ENCODE assay signal across 10 mouse cellular contexts in genomic region chr5:148443734-148444133, GRCm38 (mm10). TPM values are rescaled to one million over a fixed set of nuclear protein-coding genes. Genes with fewer than 3 reads are reported as not detected.
DNase-seq lines count a peak whose midpoint lies in the region; ATAC-seq and TF ChIP-seq lines count a peak whose summit lies in the region.
"Had no signal": no experiment of that assay in that cellular context is flagged by ENCODE, and none has a peak within 500 bp of the region (broad histone marks: within the 10 kb centered on the region; RNA-seq: fewer than 3 reads in every experiment).

No protein-coding gene starts in this region.

- 75% methylated on average over 5 of the region's 5 CpGs for WGBS in midbrain, postnatal 0 days
- 86% methylated on average over 5 of the region's 5 CpGs for WGBS in midbrain, embryonic 14.5 days
- WGBS in intestine, embryonic 16.5 days, result 74% methylated on average over 5 of the region's 5 CpGs

- no peak overlapping the region for H3K27ac ChIP-seq in midbrain, postnatal 0 days (ENCODE audit: low read depth, low read length)
- no peak overlapping the region for H3K27ac ChIP-seq in midbrain, embryonic 14.5 days (replicated peaks; ENCODE audit: low read depth, low read length)
- no peak overlapping the region for H3K27ac ChIP-seq in intestine, embryonic 16.5 days (ENCODE audit: low read length)
- H3K27ac ChIP-seq: neural tube, embryonic 12.5 days had no signal

- no peak overlapping the region for H3K9ac ChIP-seq in midbrain, postnatal 0 days (replicated peaks; ENCODE audit: low read length, poor library complexity, severe bottlenecking)
- H3K9ac ChIP-seq in midbrain, embryonic 14.5 days (replicated peaks; ENCODE audit: low read length), result no peak overlapping the region
- no peak overlapping the region for H3K9ac ChIP-seq in intestine, embryonic 16.5 days (ENCODE audit: low read depth, low read length)
- H3K9ac ChIP-seq: neural tube, embryonic 12.5 days had no signal

- ATAC-seq in midbrain, postnatal 0 days (ENCODE audit: low FRiP score), result no peak
- no peak for ATAC-seq in midbrain, embryonic 14.5 days (ENCODE audit: low FRiP score, low TSS enrichment)
- ATAC-seq in intestine, embryonic 16.5 days, result 0 out of 2 replicates have a peak, but pooled peaks have one; percentile 21
- ATAC-seq in erythroid progenitor cell, adult 5-6 weeks (replicated peaks; ENCODE audit: low FRiP score, poor library complexity, severe bottlenecking), result no peak

- peak; percentile 58 for DNase-seq in midbrain, postnatal 0 days (ENCODE audit: low spot score)
- no peak for DNase-seq in midbrain, embryonic 14.5 days
- peak; percentile 15 for DNase-seq in gastrocnemius, adult 18-20 months (ENCODE audit: low spot score)
- DNase-seq in thymus, postnatal 0 days (ENCODE audit: low spot score), result no peak
- DNase-seq in right cerebral cortex, postnatal 4 days, result no peak

- H3K4me2 ChIP-seq in midbrain, postnatal 0 days (ENCODE audit: low read depth, low read length, poor library complexity, severe bottlenecking), result no peak overlapping the region
- H3K4me2 ChIP-seq in midbrain, embryonic 14.5 days (ENCODE audit: low read length), result no peak overlapping the region
- H3K4me2 ChIP-seq in intestine, embryonic 16.5 days (ENCODE audit: low read depth, low read length), result no peak overlapping the region
- peak overlapping the region; percentile 57 for H3K4me2 ChIP-seq in myocyte (ENCODE audit: low read depth)
- H3K4me2 ChIP-seq: neural tube, embryonic 12.5 days had no signal

- no peak for TF ChIP-seq CTCF in midbrain, postnatal 0 days (IDR thresholded peaks at IDR 0.05)

- H3K36me3 ChIP-seq in midbrain, postnatal 0 days (ENCODE audit: insufficient read depth, low read length), result no peaks in the 10 kb centered on the region
- no peaks in the 10 kb centered on the region for H3K36me3 ChIP-seq in midbrain, embryonic 14.5 days (ENCODE audit: control insufficient read depth, insufficient read depth, low read length)
- no peaks in the 10 kb centered on the region for H3K36me3 ChIP-seq in intestine, embryonic 16.5 days (ENCODE audit: control insufficient read depth, insufficient read depth, low read length)
- no peaks in the 10 kb centered on the region for H3K36me3 ChIP-seq in myocyte (ENCODE audit: control insufficient read depth, insufficient read depth)
- H3K36me3 ChIP-seq: neural tube, embryonic 12.5 days had no signal

- no peak overlapping the region for H3K4me3 ChIP-seq in midbrain, postnatal 0 days (ENCODE audit: low read depth, low read length)
- H3K4me3 ChIP-seq in midbrain, embryonic 14.5 days (replicated peaks; ENCODE audit: low read depth, low read length), result no peak overlapping the region
- H3K4me3 ChIP-seq in intestine, embryonic 16.5 days (ENCODE audit: low read length), result no peak overlapping the region
- H3K4me3 ChIP-seq in myocyte, result no peak overlapping the region
- H3K4me3 ChIP-seq: erythroblast, embryonic 14.5 days; neural tube, embryonic 12.5 days had no signal

- no peak overlapping the region for H3ac ChIP-seq in myocyte (ENCODE audit: control insufficient read depth, insufficient read length)

- no peaks in the 10 kb centered on the region for H3K4me1 ChIP-seq in midbrain, postnatal 0 days (ENCODE audit: insufficient read depth, low read length)
- no peaks in the 10 kb centered on the region for H3K4me1 ChIP-seq in midbrain, embryonic 14.5 days (ENCODE audit: control insufficient read depth, insufficient read depth, low read length)
- no peaks in the 10 kb centered on the region for H3K4me1 ChIP-seq in intestine, embryonic 16.5 days (ENCODE audit: control insufficient read depth, insufficient read depth, low read length)
- H3K4me1 ChIP-seq: neural tube, embryonic 12.5 days had no signal

- TF ChIP-seq POLR2A in myocyte (IDR thresholded peaks at IDR 0.05; ENCODE audit: insufficient read length, low read depth), result no peak

- H3K9me3 ChIP-seq in midbrain, postnatal 0 days (ENCODE audit: low read length), result no peaks in the 10 kb centered on the region
- H3K9me3 ChIP-seq in midbrain, embryonic 14.5 days (ENCODE audit: control insufficient read depth, low read length), result no peaks in the 10 kb centered on the region
- H3K9me3 ChIP-seq in intestine, embryonic 16.5 days (ENCODE audit: control insufficient read depth, low read length), result no peaks in the 10 kb centered on the region

- no peaks in the 10 kb centered on the region for H3K27me3 ChIP-seq in midbrain, postnatal 0 days (ENCODE audit: insufficient read depth, low read length)
- no peaks in the 10 kb centered on the region for H3K27me3 ChIP-seq in midbrain, embryonic 14.5 days (ENCODE audit: control insufficient read depth, insufficient read depth, low read length)
- no peaks in the 10 kb centered on the region for H3K27me3 ChIP-seq in intestine, embryonic 16.5 days (replicated peaks; ENCODE audit: control insufficient read depth, insufficient read depth, low read length)
- H3K27me3 ChIP-seq in myocyte (ENCODE audit: control insufficient read depth, insufficient read depth, insufficient read length), result no peaks in the 10 kb centered on the region
- H3K27me3 ChIP-seq: neural tube, embryonic 12.5 days had no signal

- no peaks in the 10 kb centered on the region for H3K79me2 ChIP-seq in myocyte (ENCODE audit: control insufficient read depth, insufficient read depth)

TF ChIP-seq in myocyte, 11 proteins besides CTCF, POLR2A, EP300 and RAD21:
- no peak for TF ChIP-seq TCF12 (IDR thresholded peaks at IDR 0.05; ENCODE audit: insufficient read depth, poor library complexity, severe bottlenecking)
- TF ChIP-seq MYOD1 (IDR thresholded peaks at IDR 0.05; ENCODE audit: control insufficient read depth in 1 of 3, insufficient read length in 2 of 3, low read depth in 2 of 3), result peak in 1 of 3 experiments; percentile 10
- peak in 1 of 3 experiments; percentile 66 for TF ChIP-seq MYOG (IDR thresholded peaks at IDR 0.05; ENCODE audit: control insufficient read depth in 1 of 3, insufficient read depth in 1 of 3, insufficient read length in 2 of 3, low read depth in 2 of 3)
TF ChIP-seq in myocyte: peak in this region for 2.

RNA-seq across cellular contexts. Expression of gene Slc7a1, which starts 44.0 kb away (rescaled TPM):
- 49.8 and 73.3 TPM in 2 replicates for total RNA-seq in midbrain, postnatal 0 days (2014; rRNA removed)
- 26.2 and 33.8 TPM in 2 replicates for polyA plus RNA-seq in midbrain, postnatal 0 days (2015; fragmentation: Nextera tagmentation; extraction: Ambion mirVana)
- polyA plus RNA-seq in midbrain, embryonic 14.5 days (2014; fragmentation: Nextera tagmentation; extraction: Ambion mirVana), result 38.8 and 46.8 TPM in 2 replicates
- 1 to 10 TPM; 1.3 to 2.2 TPM for total RNA-seq in gastrocnemius, adult 18-20 months (2021)
- polyA plus RNA-seq in intestine, embryonic 16.5 days (2015; fragmentation: Nextera tagmentation; extraction: Ambion mirVana), result 20.0 and 22.5 TPM in 2 replicates
- polyA plus RNA-seq in myocyte (2012; fragmentation: generic; extraction: Trizol), result 51.4 TPM
- total RNA-seq in erythroid progenitor cell, adult 5-6 weeks (2015; ENCODE audit: low replicate concordance), result 72.5 and 73.9 TPM in 2 replicates
- 50.8 and 66.6 TPM in 2 replicates for total RNA-seq in erythroid progenitor cell, adult 5-6 weeks (2017; ENCODE audit: low replicate concordance)
- polyA plus RNA-seq in thymus, postnatal 0 days (2015; fragmentation: Nextera tagmentation; extraction: Ambion mirVana), result 15.5 and 16.5 TPM in 2 replicates

Comparison
In these comparisons a context has a peak if more than half of its experiments do, and no peak if none do; other contexts are left out.
1. DNase-seq: peak in midbrain, postnatal 0 days (single experiment) and gastrocnemius, adult 18-20 months (single experiment); none in midbrain, embryonic 14.5 days (single experiment), thymus, postnatal 0 days (single experiment) and right cerebral cortex, postnatal 4 days (single experiment).